Mouse (Mus musculus): ENCODE results near the gene Phgr1. TPM values are rescaled to one million over a fixed set of nuclear protein-coding genes. Genes with fewer than 3 reads are reported as not detected.

Phgr1 gene
- polyA plus RNA-seq, 1 experiment from 2014 or later, result not detected

- DNase-seq (ENCODE audit: low spot score) (peak; percentile 96), ATAC-seq (ENCODE audit: insufficient read depth, low FRiP score, low TSS enrichment) (peak; percentile 86)
- H3K36me3 ChIP-seq (ENCODE audit: control insufficient read depth, insufficient read depth, low read length), result no peaks in the 10 kb centered on the region
- 0 out of 2 replicates have a peak, but pooled peaks cover 4% of the 10 kb centered on the region for H3K27me3 ChIP-seq (ENCODE audit: control insufficient read depth, insufficient read depth, low read length)
- peak within 1 kb of the TSS; percentile 54 for H3K9ac ChIP-seq (ENCODE audit: low read length)
- H3K4me1 ChIP-seq (ENCODE audit: control insufficient read depth, insufficient read depth, low read length), result peaks cover 8% of the 10 kb centered on the region
- peak within 1 kb of the TSS; percentile 32 for H3K4me3 ChIP-seq (ENCODE audit: low read depth, low read length)
- WGBS, result 12% methylated on average over 39 of the region's 39 CpGs
- H3K27ac ChIP-seq (ENCODE audit: low read depth, low read length), result peak within 1 kb of the TSS; percentile 34; the same call in 1 of the 2 replicates
- H3K9me3 ChIP-seq (ENCODE audit: control insufficient read depth, low read length), result no peaks in the 10 kb centered on the region
- peak within 1 kb of the TSS; percentile 50 for H3K4me2 ChIP-seq (ENCODE audit: low read depth)
Observed at GRCm38 (mm10) chr2:118779504-118780480, 7.2 kb downstream of the Phgr1 start, which contains the start of gene Disp2. TSS of gene Disp2 (plus strand) at chr2:118779719.

- peaks cover 8% of the 10 kb centered on the region for H3K4me1 ChIP-seq (ENCODE audit: control insufficient read depth, insufficient read depth, low read length)
- no peak overlapping the region for H3K9ac ChIP-seq (ENCODE audit: low read length)
- H3K27me3 ChIP-seq (ENCODE audit: control insufficient read depth, insufficient read depth, low read length), result 0 out of 2 replicates have a peak, but pooled peaks cover 4% of the 10 kb centered on the region
- 47% methylated on average over 1 of the region's 1 CpGs for WGBS
- no peaks in the 10 kb centered on the region for H3K9me3 ChIP-seq (ENCODE audit: control insufficient read depth, low read length)
- H3K4me2 ChIP-seq (ENCODE audit: low read depth), result no peak overlapping the region
- no peak for ATAC-seq (ENCODE audit: insufficient read depth, low FRiP score, low TSS enrichment)
- no peaks in the 10 kb centered on the region for H3K36me3 ChIP-seq (ENCODE audit: control insufficient read depth, insufficient read depth, low read length)
- H3K27ac ChIP-seq (ENCODE audit: low read depth, low read length), result no peak overlapping the region
- no peak for DNase-seq (ENCODE audit: low spot score)
- no peak overlapping the region for H3K4me3 ChIP-seq (ENCODE audit: low read depth, low read length)
Observed at GRCm38 (mm10) chr2:118781115-118781514, 8.5 kb downstream of the Phgr1 start.

- Histone ChIP-seq H3K9ac (ENCODE audit: low read length) (no peak overlapping the region), H3K4me3 (ENCODE audit: low read depth, low read length) (no peak overlapping the region), H3K27me3 (ENCODE audit: control insufficient read depth, insufficient read depth, low read length) (0 out of 2 replicates have a peak, but pooled peaks cover 4% of the 10 kb centered on the region), H3K36me3 (ENCODE audit: control insufficient read depth, insufficient read depth, low read length) (no peaks in the 10 kb centered on the region), H3K4me2 (ENCODE audit: low read depth) (no peak overlapping the region), H3K27ac (ENCODE audit: low read depth, low read length) (no peak overlapping the region), H3K9me3 (ENCODE audit: control insufficient read depth, low read length) (no peaks in the 10 kb centered on the region), H3K4me1 (ENCODE audit: control insufficient read depth, insufficient read depth, low read length) (peaks cover 8% of the 10 kb centered on the region)
- WGBS, result 79% methylated on average over 4 of the region's 4 CpGs
- DNase-seq (ENCODE audit: low spot score), result no peak
- no peak for ATAC-seq (ENCODE audit: insufficient read depth, low FRiP score, low TSS enrichment)
Observed at GRCm38 (mm10) chr2:118782303-118782702, 9.7 kb downstream of the Phgr1 start.

- DNase-seq (ENCODE audit: low spot score) (no peak), ATAC-seq (ENCODE audit: insufficient read depth, low FRiP score, low TSS enrichment) (no peak)
- Histone ChIP-seq H3K36me3 (ENCODE audit: control insufficient read depth, insufficient read depth, low read length) (no peaks in the 10 kb centered on the region), H3K4me2 (ENCODE audit: low read depth) (no peak overlapping the region), H3K9ac (ENCODE audit: low read length) (no peak overlapping the region), H3K4me1 (ENCODE audit: control insufficient read depth, insufficient read depth, low read length) (peaks cover 8% of the 10 kb centered on the region), H3K27ac (ENCODE audit: low read depth, low read length) (no peak overlapping the region), H3K9me3 (ENCODE audit: control insufficient read depth, low read length) (no peaks in the 10 kb centered on the region), H3K4me3 (ENCODE audit: low read depth, low read length) (no peak overlapping the region), H3K27me3 (ENCODE audit: control insufficient read depth, insufficient read depth, low read length) (0 out of 2 replicates have a peak, but pooled peaks cover 4% of the 10 kb centered on the region)
- WGBS, result 70% methylated on average over 5 of the region's 5 CpGs
Observed at GRCm38 (mm10) chr2:118783093-118783492, 10.5 kb downstream of the Phgr1 start.

GRCm38 (mm10) chr2:118783663-118784062 lies 11.1 kb downstream of the Phgr1 start:
- Histone ChIP-seq H3K4me2 (ENCODE audit: low read depth) (no peak overlapping the region), H3K4me1 (ENCODE audit: control insufficient read depth, insufficient read depth, low read length) (peaks cover 8% of the 10 kb centered on the region), H3K27ac (ENCODE audit: low read depth, low read length) (no peak overlapping the region), H3K36me3 (ENCODE audit: control insufficient read depth, insufficient read depth, low read length) (no peaks in the 10 kb centered on the region), H3K27me3 (ENCODE audit: control insufficient read depth, insufficient read depth, low read length) (0 out of 2 replicates have a peak, but pooled peaks cover 4% of the 10 kb centered on the region), H3K9ac (ENCODE audit: low read length) (no peak overlapping the region), H3K9me3 (ENCODE audit: control insufficient read depth, low read length) (no peaks in the 10 kb centered on the region), H3K4me3 (ENCODE audit: low read depth, low read length) (no peak overlapping the region)
- ATAC-seq (ENCODE audit: insufficient read depth, low FRiP score, low TSS enrichment) (no peak), DNase-seq (ENCODE audit: low spot score) (no peak)
- WGBS, result 88% methylated on average over 7 of the region's 7 CpGs

- no peaks in the 10 kb centered on the region for H3K36me3 ChIP-seq (ENCODE audit: control insufficient read depth, insufficient read depth, low read length)
- no peak for DNase-seq (ENCODE audit: low spot score)
- no peak for ATAC-seq (ENCODE audit: insufficient read depth, low FRiP score, low TSS enrichment)
- H3K4me3 ChIP-seq (ENCODE audit: low read depth, low read length), result no peak overlapping the region
- no peak overlapping the region for H3K9ac ChIP-seq (ENCODE audit: low read length)
- H3K4me2 ChIP-seq (ENCODE audit: low read depth), result no peak overlapping the region
- 94% methylated on average over 5 of the region's 5 CpGs for WGBS
- H3K4me1 ChIP-seq (ENCODE audit: control insufficient read depth, insufficient read depth, low read length), result no peaks in the 10 kb centered on the region
- H3K27ac ChIP-seq (ENCODE audit: low read depth, low read length), result no peak overlapping the region
- no peaks in the 10 kb centered on the region for H3K9me3 ChIP-seq (ENCODE audit: control insufficient read depth, low read length)
- no peaks in the 10 kb centered on the region for H3K27me3 ChIP-seq (ENCODE audit: control insufficient read depth, insufficient read depth, low read length)
Observed at GRCm38 (mm10) chr2:118786525-118786924, 14.0 kb downstream of the Phgr1 start.

GRCm38 (mm10) chr2:118789501-118789900 lies 16.9 kb downstream of the Phgr1 start:
- DNase-seq (ENCODE audit: low spot score) (no peak), ATAC-seq (ENCODE audit: insufficient read depth, low FRiP score, low TSS enrichment) (no peak)
- Histone ChIP-seq H3K4me2 (ENCODE audit: low read depth) (no peak overlapping the region), H3K36me3 (ENCODE audit: control insufficient read depth, insufficient read depth, low read length) (no peaks in the 10 kb centered on the region), H3K9ac (ENCODE audit: low read length) (no peak overlapping the region), H3K27ac (ENCODE audit: low read depth, low read length) (no peak overlapping the region), H3K4me1 (ENCODE audit: control insufficient read depth, insufficient read depth, low read length) (no peaks in the 10 kb centered on the region), H3K4me3 (ENCODE audit: low read depth, low read length) (no peak overlapping the region), H3K9me3 (ENCODE audit: control insufficient read depth, low read length) (no peaks in the 10 kb centered on the region), H3K27me3 (ENCODE audit: control insufficient read depth, insufficient read depth, low read length) (no peaks in the 10 kb centered on the region)
- WGBS, result 90% methylated on average over 11 of the region's 11 CpGs

- Histone ChIP-seq H3K9me3 (ENCODE audit: control insufficient read depth, low read length) (no peaks in the 10 kb centered on the region), H3K27me3 (ENCODE audit: control insufficient read depth, insufficient read depth, low read length) (no peaks in the 10 kb centered on the region), H3K9ac (ENCODE audit: low read length) (no peak overlapping the region), H3K4me1 (ENCODE audit: control insufficient read depth, insufficient read depth, low read length) (no peaks in the 10 kb centered on the region), H3K4me3 (ENCODE audit: low read depth, low read length) (no peak overlapping the region), H3K27ac (ENCODE audit: low read depth, low read length) (no peak overlapping the region), H3K4me2 (ENCODE audit: low read depth) (peak overlapping the region; percentile 3; the same call in 1 of the 2 replicates), H3K36me3 (ENCODE audit: control insufficient read depth, insufficient read depth, low read length) (no peaks in the 10 kb centered on the region)
- DNase-seq (ENCODE audit: low spot score) (no peak), ATAC-seq (ENCODE audit: insufficient read depth, low FRiP score, low TSS enrichment) (peak; percentile 45; the same call in 1 of the 2 replicates)
- WGBS, result 60% methylated on average over 12 of the region's 12 CpGs
Observed at GRCm38 (mm10) chr2:118790221-118790550, 17.6 kb downstream of the Phgr1 start.

Data from neural tube, embryonic 11.5 days (tissue).